Mouse (Mus musculus) colon, adult 2 months (tissue): Measurements from ENCODE around the gene Lnx1. TPM values are rescaled to one million over a fixed set of nuclear protein-coding genes. Genes with fewer than 3 reads are reported as not detected.

Experiments
- polyA plus RNA-seq: library from polyadenylated mRNA; depleted of rRNA; stranded (reverse); fragments of >200 nt; gene quantifications from 2 replicates; pipeline ENCODE4 v1.2.3, GENCODE M21; 2012; rRNA removed

The Lnx1 gene
- polyA plus RNA-seq, result 15.6 and 16.3 TPM in 2 replicates

GRCm38 (mm10) chr5:74702766-74703165 lies at the start of gene Lnx1:
Gene Lnx1 (minus strand): TSS chr5:74702912.

Other genes starting within 250 kb of the Lnx1 start
- gene Scfd2, start 171.2 kb downstream of the Lnx1 start, polyA plus RNA-seq, result 10.3 and 11.1 TPM in 2 replicates
- 11.2 and 15.1 TPM in 2 replicates for gene Fip1l1, start 167.5 kb downstream of the Lnx1 start, polyA plus RNA-seq